Mouse (Mus musculus) mesoderm, embryonic 11.5 days (tissue): ENCODE measurements around the gene Fads6.

Source experiments
- DNase-seq: peaks from one replicate; pipeline ENCODE4 v3.0.0-alpha.2; 2012; ENCODE audit warnings: low read depth, low spot score

Fads6 gene

DNA sequence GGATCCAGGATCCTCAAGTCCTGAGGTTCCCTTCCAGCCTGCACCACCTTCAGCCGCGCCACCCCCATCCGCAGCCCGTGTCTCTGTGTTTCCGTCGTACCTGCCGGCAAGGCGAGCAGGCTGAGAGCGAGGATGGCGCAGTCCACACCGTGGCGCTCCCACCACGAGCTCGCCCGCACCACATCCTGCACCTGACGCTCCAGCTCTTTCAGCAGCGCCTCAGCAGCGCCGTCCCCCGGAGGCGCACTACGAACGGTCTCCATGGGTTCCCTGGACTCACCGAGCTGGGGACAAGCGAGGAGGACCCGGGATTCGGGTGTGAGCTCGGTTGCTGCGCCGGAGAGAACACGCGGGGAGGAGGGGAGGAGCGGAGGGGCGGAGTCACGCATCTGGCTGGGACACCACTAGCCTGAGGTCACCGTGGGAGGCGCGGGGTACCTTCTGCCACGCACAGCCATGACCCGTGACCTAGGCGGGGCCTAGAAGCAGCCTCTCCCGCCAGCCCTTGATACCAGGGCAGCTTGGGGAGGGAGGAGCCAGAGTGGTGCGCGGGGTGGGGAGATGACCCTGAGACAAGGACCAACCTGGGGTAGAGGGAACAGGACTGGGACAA is at the start of gene Fads6:
Fads6 (minus strand) TSS at position 450 of the 613 bp plus-strand sequence.
- peak; percentile 48 for DNase-seq

- peak; percentile 76 for DNase-seq
These were observed 48.1 kb upstream of the Fads6 start for GRCm38 (mm10) chr11:115345515-115345914.

DNA sequence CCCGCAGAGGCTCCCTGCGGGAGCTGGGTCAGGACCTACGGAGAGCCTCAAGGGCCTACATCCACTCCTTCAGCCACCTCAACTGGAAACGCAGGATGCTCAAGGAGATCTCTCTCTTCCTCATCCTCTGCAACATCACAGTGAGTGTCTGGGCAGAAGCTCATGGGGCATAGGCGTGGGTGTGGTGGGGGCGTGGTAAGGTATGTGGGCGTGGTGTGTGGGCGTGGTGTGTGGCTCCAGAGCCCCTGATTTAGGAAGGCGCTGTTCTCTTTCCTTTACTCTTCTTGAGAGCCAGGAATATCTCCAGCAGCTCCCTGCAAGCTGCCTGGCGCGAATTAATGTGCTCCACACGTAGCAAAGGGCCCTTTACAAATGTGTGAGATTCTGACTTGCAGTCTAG is 47.5 kb upstream of the Fads6 start:
- DNase-seq: no peak

DNA sequence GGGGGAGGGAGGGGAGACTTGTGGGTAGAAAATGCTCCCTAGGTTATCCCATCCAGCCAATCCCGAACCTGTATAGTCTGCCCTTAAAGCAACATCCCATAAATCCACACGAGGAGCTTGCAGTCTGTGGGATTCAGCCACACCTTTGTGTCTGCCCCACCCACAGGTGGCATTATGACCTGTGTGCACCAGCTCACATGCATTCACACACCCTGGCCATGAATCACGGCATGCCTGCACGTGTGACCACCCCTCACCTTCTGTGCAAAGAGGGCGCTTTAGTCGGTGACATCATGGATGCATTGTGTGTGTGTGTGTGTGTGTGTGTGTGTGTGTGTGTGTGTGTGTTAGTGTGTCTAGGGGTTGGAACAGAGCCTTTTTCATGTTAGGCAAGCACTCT is 44.4 kb upstream of the Fads6 start:
- DNase-seq: no peak

- no peak for DNase-seq
These were observed 43.8 kb upstream of the Fads6 start for GRCm38 (mm10) chr11:115341246-115341645.

GRCm38 (mm10) chr11:115337826-115338225 is 40.4 kb upstream of the Fads6 start:
- no peak for DNase-seq

DNA sequence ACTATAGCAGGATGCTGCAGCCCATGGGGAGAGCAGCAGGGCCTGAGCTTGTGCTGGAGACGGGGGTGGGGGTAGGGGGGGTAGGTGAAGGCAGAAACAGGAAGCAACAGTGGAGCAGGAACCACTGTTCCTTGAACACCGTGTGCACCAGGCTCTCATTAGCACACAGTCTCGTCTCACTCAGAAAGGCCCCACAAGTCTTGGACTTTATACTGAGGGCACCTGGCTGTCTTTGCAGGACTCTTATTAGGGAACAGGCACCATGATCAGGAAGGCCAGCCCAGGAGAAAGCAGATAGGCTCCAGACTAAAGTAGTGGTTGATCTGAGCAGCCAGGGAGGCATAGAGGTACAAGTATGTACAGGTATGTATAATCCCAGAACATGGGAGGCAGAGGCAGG is 39.9 kb upstream of the Fads6 start:
- DNase-seq: no peak

DNA sequence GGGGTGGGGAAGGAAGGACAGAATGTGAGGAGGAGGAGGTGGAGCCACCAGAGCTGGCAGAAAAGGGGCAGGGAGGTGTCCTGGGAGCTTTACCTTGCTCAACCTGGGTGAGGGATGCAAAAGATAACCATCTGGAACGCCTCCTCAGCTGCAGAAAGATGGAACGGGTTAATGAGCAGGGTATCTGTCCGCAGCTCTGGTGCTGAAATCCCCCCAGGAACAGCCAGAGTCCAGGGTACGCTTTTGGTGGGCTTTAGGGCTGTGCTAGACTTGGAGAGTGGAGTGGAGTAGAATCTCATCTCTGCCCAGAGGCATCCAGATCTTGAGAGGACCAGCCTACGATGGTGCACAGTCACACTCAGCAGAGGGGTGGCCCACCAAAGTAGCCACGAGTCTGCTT is 38.7 kb upstream of the Fads6 start:
- DNase-seq: peak; percentile 52

GRCm38 (mm10) chr11:115335223-115335622 is 37.8 kb upstream of the Fads6 start:
- no peak for DNase-seq

DNA sequence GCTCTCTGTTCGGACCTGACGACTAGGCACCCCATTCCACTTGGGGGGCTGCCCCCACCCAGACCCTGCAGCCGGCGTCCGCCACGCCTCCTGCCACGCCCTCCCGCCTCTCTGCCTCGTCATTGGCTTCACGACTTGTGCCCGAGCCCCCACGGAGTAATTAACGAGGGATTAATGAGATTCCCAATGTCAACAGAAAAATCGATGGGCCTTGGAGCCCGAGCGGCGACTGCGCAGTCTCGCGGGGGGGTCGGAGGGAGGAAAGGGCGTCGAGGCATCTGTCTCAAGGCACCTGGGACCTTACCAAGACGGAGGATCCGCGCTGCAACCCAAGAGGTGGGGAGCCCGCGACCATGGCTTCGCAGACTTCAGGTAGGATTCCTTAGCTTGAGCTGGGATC is 37.1 kb upstream of the Fads6 start, which contains the start of gene Otop3:
Otop3 (plus strand) TSS at position 201 of the 400 bp plus-strand sequence.
- DNase-seq: no peak

DNA sequence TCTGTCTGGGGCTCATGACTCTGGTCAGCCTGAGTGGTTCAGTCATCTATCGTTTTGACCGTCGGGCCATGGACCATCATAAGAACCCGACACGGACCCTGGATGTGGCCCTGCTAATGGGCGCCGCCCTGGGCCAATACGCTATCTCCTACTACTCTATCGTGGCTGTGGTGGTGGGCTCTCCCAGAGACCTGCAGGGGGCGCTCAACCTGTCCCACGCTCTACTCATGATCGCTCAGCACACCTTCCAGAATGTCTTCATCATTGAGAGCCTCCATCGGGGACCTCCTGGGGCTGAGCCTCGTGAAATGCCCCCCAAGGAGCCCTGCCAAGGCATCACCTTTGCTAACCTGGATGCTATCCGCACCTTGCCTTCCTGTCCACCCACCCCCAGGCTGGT is 31.9 kb upstream of the Fads6 start:
- no peak for DNase-seq

- DNase-seq: no peak
These were observed 29.3 kb upstream of the Fads6 start for GRCm38 (mm10) chr11:115326730-115327129.

- DNase-seq: no peak
These were observed 25.9 kb upstream of the Fads6 start for GRCm38 (mm10) chr11:115323354-115323753.

DNA sequence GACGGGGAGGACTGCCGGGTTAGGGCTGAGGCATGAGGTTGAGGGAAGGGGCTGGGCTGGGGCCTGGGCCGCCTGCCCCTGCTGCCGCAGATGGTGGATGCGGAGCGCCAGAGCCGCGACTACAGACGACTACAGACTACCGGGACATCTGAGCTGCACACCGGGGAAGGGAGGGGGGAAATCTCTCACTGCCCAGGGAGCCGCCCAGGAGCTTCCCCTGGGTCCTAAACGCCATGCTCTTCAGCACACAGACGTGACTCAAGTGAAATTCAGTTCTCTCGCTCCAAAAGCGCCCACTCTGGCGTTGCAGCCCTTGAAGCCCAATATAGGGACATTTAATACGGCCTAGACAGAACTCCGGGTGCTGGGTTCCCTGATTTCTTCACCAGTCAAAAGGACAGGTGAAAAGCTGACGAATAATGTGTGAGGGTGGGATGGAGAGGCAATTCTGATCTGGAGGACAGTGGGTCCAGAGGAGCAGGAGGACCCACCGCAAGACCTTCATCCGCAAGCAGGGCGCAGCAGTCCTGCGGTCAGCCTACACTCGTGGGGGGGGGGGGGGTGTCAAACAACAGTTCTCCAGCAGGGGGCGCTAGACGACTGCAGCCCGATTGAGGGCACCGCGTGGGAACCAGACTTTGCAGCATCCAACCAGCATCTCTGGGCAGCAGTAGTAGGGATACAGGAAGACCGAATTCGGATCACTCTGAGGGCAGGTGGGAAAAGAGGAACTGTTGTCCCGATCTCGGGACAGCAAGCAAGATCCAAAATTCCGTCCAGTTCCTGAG is 24.6 kb upstream of the Fads6 start, which contains the start of gene Ush1g:
Ush1g (minus strand) TSS at position 136 of the 788 bp plus-strand sequence.
- peak; percentile 79 for DNase-seq

DNA sequence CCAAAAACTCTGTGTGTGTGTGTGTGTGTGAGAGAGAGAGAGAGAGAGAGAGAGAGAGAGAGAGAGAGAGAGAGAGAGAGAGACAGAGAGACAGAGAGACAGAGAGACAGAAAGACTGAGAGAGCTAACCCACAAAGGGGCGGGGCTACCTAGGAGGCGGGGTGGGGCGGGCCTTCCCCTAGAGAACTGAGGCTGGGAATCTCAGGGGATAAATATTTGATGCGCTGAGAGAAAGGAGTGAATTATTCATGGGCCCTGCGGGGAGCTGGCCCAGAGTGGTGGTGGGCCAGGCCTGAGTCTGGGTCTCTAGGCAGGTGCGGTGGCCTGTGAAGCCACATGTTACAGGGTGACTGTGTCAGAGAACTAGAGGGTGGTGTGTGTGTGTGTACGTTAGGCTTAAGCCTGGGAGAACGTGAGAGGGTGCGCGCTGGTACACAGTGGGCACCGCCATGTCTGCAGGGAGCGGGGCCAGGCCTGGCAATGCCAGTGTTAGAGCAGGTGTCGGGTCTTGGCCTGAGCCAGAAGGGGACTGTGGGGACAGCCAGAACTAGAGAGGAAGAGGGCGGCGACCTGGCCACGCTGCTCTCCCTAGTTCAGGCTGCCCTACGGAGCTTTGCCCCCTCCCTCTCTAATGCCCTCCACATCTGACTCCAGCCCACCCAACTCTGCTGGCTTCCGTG is 22.4 kb upstream of the Fads6 start:
- DNase-seq: no peak

DNA sequence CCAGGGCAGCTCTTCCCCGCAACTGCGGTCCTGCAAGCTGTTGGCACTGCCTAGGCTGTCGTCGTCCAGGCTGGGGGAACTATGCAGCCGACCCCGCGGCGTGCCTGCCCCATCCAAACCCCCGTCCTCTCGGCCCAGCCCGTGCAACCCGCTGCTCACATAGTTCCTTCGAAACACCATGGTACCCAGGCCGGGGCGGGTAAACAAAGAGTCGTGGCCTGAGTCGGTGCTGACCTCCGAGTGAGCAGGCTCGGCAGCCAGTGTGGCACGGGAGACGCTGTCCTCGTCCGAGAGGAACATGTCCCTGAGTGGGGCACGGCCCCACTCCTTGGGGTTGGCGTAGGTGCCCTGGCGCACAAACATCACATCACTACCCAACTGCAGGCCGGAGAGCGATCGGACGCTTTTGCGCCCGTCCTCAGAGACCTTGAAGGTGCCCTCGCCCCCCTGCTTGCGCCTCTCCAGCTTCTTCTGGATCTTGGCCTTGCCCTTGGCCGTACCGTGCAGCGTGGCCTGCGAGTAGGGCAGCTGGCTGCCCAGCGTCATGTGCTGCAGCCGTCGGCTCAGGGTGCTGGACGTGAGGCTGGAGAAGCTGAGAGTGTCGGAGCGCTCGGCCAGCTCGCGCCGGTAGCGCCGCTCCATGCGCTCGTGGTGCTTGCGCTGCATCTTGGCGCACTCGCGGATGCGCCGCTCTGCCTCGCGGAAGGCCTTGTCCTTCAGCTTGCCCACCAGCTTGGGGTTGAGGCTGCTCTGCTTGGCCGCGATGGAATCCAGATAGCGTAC is 21.0 kb upstream of the Fads6 start:
- DNase-seq: no peak

DNA sequence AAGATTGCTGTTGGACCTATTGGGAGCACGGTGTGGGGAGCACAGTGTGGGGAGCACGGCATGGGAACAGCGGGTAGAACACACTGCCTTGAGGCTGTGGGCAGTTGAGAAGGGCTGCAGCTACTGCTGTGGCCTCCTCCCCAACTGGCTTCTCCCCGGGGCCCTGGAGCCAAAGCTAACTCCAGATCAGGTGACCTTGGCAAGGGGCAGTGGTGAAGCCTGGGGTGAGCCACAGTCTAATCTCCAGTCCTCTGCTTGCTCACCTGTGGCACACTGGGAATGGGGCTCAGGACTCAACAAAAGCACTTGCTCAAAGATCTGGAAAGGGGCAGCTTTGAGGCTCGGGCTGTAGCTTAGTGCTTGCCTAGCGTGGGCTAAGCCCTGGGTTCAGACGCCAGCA is 19.7 kb upstream of the Fads6 start:
- no peak for DNase-seq

DNA sequence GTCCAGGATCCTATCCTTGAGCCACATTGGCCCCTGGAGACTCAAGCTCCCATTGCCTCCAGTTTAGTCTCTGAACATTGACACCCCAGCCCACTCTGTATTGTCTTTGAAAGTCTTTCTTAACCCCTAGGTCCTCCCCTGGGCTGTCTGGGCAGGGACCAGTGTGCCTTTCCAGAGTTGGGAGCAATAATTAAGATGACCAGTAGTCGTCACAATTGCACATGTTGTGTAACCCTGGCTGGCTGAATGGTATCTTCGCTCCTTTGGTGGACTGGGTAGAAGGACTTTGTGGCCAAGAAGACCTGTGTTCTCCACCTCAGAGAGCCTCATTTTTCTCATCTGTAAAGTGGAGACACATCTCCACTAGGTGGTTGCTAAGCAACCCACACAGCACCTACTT is 16.8 kb upstream of the Fads6 start:
- no peak for DNase-seq

DNA sequence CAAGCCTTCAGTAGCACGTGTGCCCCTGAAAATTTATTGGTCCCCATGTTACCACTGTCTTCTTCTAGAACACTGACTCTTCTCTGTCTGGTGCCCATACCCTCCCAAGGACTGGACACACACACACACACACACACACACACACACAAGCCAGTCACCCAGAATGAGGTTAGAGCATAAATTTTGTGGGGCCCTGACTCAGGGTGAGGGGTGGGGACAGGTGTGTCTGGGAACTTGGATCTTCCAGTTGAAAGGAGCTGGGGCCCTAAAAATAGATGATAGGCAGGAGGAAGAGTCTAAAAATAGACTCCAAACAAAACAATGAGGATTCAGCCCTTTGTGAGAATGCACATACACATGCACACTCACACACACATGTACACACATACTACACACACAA is 11.3 kb upstream of the Fads6 start:
- no peak for DNase-seq

GRCm38 (mm10) chr11:115306863-115307262 is 9.4 kb upstream of the Fads6 start, which contains the start of gene Otop2:
Gene Otop2, plus strand, starts transcription at chr11:115307163.
- no peak for DNase-seq

DNA sequence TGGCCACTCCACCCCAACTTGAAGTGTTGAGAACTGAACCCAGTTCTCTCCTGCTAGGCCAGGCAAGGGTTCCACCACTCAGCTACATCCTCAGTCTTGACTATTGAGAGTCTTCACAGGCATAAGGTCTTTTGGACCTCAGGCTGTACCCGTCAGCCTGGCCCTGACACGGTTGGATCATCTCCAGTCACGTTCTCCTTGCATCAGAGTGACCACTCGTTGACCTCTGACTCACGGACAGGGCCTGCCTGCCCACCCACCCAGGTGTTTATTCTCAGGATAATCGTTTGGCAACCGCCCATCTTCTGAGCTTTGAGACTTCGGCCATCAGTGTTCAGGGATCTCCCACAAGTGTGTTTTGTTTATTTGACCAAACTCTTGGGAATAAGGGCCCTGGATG is 5.7 kb upstream of the Fads6 start:
- no peak for DNase-seq

DNA sequence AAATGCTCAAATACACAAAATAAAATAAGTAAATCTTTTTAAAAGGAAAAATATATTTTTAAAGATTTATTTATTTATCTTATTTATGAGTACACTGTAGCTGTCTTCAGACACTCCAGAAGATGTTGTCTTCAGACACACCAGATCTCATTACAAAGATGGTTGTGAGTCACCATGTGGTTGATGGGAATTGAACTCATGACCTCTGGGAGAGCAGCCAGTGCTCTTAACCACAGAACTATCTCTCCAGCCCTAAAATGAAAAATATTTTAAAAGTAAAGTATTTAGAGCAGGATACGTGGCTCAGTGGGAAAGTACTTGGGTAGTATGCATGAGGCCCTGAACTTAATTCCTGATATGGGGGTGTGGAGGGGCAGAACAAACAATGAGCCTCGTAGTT is 3.9 kb upstream of the Fads6 start:
- no peak for DNase-seq
